20 mouse cellular contexts compared by ENCODE assay signal in genomic region chr7:43392349-43393121, GRCm38 (mm10). TPM values are rescaled to one million over a fixed set of nuclear protein-coding genes. Genes with fewer than 3 reads are reported as not detected.
DNase-seq lines count a peak whose midpoint lies in the region; ATAC-seq lines count a peak whose summit lies in the region.
"Had no signal": no experiment of that assay in that cellular context is flagged by ENCODE, and none has a peak within 500 bp of the region (broad histone marks: within the 10 kb centered on the region; RNA-seq: fewer than 3 reads in every experiment).

No protein-coding gene starts in this region.

- no peak overlapping the region for H3K9ac ChIP-seq in intestine, embryonic 16.5 days (ENCODE audit: low read depth, low read length)
- H3K9ac ChIP-seq: liver, embryonic 15.5 days; midbrain, embryonic 12.5 days had no signal

- no peak overlapping the region for H3K4me2 ChIP-seq in intestine, embryonic 16.5 days (ENCODE audit: low read depth, low read length)
- H3K4me2 ChIP-seq: liver, embryonic 15.5 days; midbrain, embryonic 12.5 days had no signal

- no peaks in the 10 kb centered on the region for H3K4me1 ChIP-seq in intestine, embryonic 16.5 days (ENCODE audit: control insufficient read depth, insufficient read depth, low read length)
- H3K4me1 ChIP-seq in midbrain, embryonic 10.5 days = no peaks in the 10 kb centered on the region
- H3K4me1 ChIP-seq: embryonic facial prominence, embryonic 10.5 days; liver, embryonic 15.5 days; midbrain, embryonic 12.5 days had no signal

- H3K27ac ChIP-seq in intestine, embryonic 16.5 days (ENCODE audit: low read length) = no peak overlapping the region
- H3K27ac ChIP-seq in midbrain, embryonic 10.5 days (replicated peaks) = no peak overlapping the region
- H3K27ac ChIP-seq: embryonic facial prominence, embryonic 10.5 days; liver, embryonic 15.5 days; midbrain, embryonic 12.5 days had no signal

- WGBS in intestine, embryonic 16.5 days = 77% methylated on average over 8 of the region's 8 CpGs
- 82% methylated on average over 8 of the region's 8 CpGs for WGBS in midbrain, embryonic 10.5 days

- DNase-seq in layer of hippocampus, adult 9-11 months = peak; percentile 6
- no peak for DNase-seq in layer of hippocampus, adult 18-20 months (ENCODE audit: low spot score in 2 of 2)
- peak; percentile 69 to 77 for DNase-seq in B cell, adult 2 months
- DNase-seq in c-Kit-positive CD71-negative TER-119-negative erythroid progenitor cells, embryonic 14.5 days (ENCODE audit: low read depth) = peak; percentile 38
- peak; percentile 24 for DNase-seq in skeletal muscle tissue, adult 2 months (ENCODE audit: low read depth, low spot score)
- no peak for DNase-seq in left cerebral cortex, adult 8-10 months (ENCODE audit: low spot score in 2 of 2)
- no peak for DNase-seq in midbrain, embryonic 10.5 days (ENCODE audit: low spot score)
- DNase-seq: adrenal gland, adult 2 months; cerebellum, postnatal 10 days; left cerebral cortex, postnatal 4 days; thymus, adult 18-20 months had no signal

- H3K9me3 ChIP-seq in intestine, embryonic 16.5 days (ENCODE audit: control insufficient read depth, low read length) = no peaks in the 10 kb centered on the region
- H3K9me3 ChIP-seq in midbrain, embryonic 10.5 days (replicated peaks) = no peaks in the 10 kb centered on the region
- H3K9me3 ChIP-seq: embryonic facial prominence, embryonic 10.5 days; liver, embryonic 15.5 days; midbrain, embryonic 12.5 days had no signal

- H3K4me3 ChIP-seq in intestine, embryonic 16.5 days (ENCODE audit: low read length) = no peak overlapping the region
- H3K4me3 ChIP-seq in midbrain, embryonic 10.5 days = no peak overlapping the region
- H3K4me3 ChIP-seq: embryonic facial prominence, embryonic 10.5 days; liver, embryonic 15.5 days; midbrain, embryonic 12.5 days had no signal

- no peaks in the 10 kb centered on the region for H3K36me3 ChIP-seq in intestine, embryonic 16.5 days (ENCODE audit: control insufficient read depth, insufficient read depth, low read length)
- no peaks in the 10 kb centered on the region for H3K36me3 ChIP-seq in midbrain, embryonic 10.5 days
- H3K36me3 ChIP-seq: embryonic facial prominence, embryonic 10.5 days; liver, embryonic 15.5 days; midbrain, embryonic 12.5 days had no signal

- H3K27me3 ChIP-seq in intestine, embryonic 16.5 days (replicated peaks; ENCODE audit: control insufficient read depth, insufficient read depth, low read length) = no peaks in the 10 kb centered on the region
- H3K27me3 ChIP-seq in midbrain, embryonic 10.5 days (ENCODE audit: low read depth, poor library complexity, severe bottlenecking) = no peaks in the 10 kb centered on the region
- H3K27me3 ChIP-seq: liver, embryonic 15.5 days; midbrain, embryonic 12.5 days had no signal

- no peak for ATAC-seq in intestine, embryonic 16.5 days
- ATAC-seq: inflammation-experienced regulatory T-cells, adult 6 months had no signal

RNA-seq across cellular contexts. Expression of gene Siglecg, which starts 15.5 kb away (rescaled TPM):
- total RNA-seq in layer of hippocampus, adult 18-20 months (2021) = not detected
- 0.27 and 0.39 TPM in 2 replicates for polyA plus RNA-seq in intestine, embryonic 16.5 days (2015; fragmentation: Nextera tagmentation; extraction: Ambion mirVana)
- under 1 TPM in 3 of 4 experiments, not detected in 1; 0.07 to 0.84 (median 0.13) TPM for total RNA-seq in left cerebral cortex, adult 8-10 months (2022)
- 0.07 and 0.09 TPM in 2 replicates for polyA plus RNA-seq in midbrain, embryonic 10.5 days (2016; fragmentation: Nextera tagmentation; extraction: Ambion mirVana)
- total RNA-seq: left cerebral cortex, postnatal 4 days had no signal
- polyA plus RNA-seq: midbrain, embryonic 12.5 days had no signal

RNA-seq across cellular contexts. Expression of gene Lim2, which starts 34.9 kb away (rescaled TPM):
- total RNA-seq in layer of hippocampus, adult 18-20 months (2021) = not detected
- 0.26 and 0.61 TPM in 2 replicates for polyA plus RNA-seq in intestine, embryonic 16.5 days (2015; fragmentation: Nextera tagmentation; extraction: Ambion mirVana)
- not detected for total RNA-seq in left cerebral cortex, adult 8-10 months (2022)
- 0.14 and 0.15 TPM in 2 replicates for polyA plus RNA-seq in midbrain, embryonic 10.5 days (2016; fragmentation: Nextera tagmentation; extraction: Ambion mirVana)
- total RNA-seq: adrenal gland, adult 2 months; heart, postnatal 36 days; layer of hippocampus, postnatal 10 days; left cerebral cortex, postnatal 4 days had no signal
- polyA plus RNA-seq: adrenal gland, adult 2 months; inflammation-experienced regulatory T-cells, adult 6 months; kidney, embryonic 16.5 days; liver, embryonic 15.5 days; midbrain, embryonic 12.5 days; small intestine, adult 2 months had no signal

RNA-seq across cellular contexts. Expression of gene Siglecf, which starts 41.4 kb away (rescaled TPM):
- total RNA-seq in layer of hippocampus, adult 18-20 months (2021) = 1 to 10 TPM; 1.1 to 1.3 TPM
- polyA plus RNA-seq in intestine, embryonic 16.5 days (2015; fragmentation: Nextera tagmentation; extraction: Ambion mirVana) = 0.46 and 0.54 TPM in 2 replicates
- total RNA-seq in left cerebral cortex, adult 8-10 months (2022) = 1 to 10 TPM in 2 of 4 experiments, under 1 TPM in 2; 0.46 to 2.1 (median 1.4) TPM
- polyA plus RNA-seq in midbrain, embryonic 10.5 days (2016; fragmentation: Nextera tagmentation; extraction: Ambion mirVana) = 0.09 and 0.29 TPM in 2 replicates
- total RNA-seq: adrenal gland, adult 2 months; heart, postnatal 36 days had no signal
- polyA plus RNA-seq: inflammation-experienced regulatory T-cells, adult 6 months; kidney, embryonic 16.5 days had no signal

RNA-seq across cellular contexts. Expression of gene Nkg7, which starts 44.3 kb away (rescaled TPM):
- not detected for total RNA-seq in layer of hippocampus, adult 18-20 months (2021)
- 4.1 and 4.3 TPM in 2 replicates for polyA plus RNA-seq in intestine, embryonic 16.5 days (2015; fragmentation: Nextera tagmentation; extraction: Ambion mirVana)
- total RNA-seq in left cerebral cortex, adult 8-10 months (2022) = not detected
- not detected in 2 replicates for polyA plus RNA-seq in midbrain, embryonic 10.5 days (2016; fragmentation: Nextera tagmentation; extraction: Ambion mirVana)
- total RNA-seq: heart, postnatal 36 days; layer of hippocampus, postnatal 10 days; left cerebral cortex, postnatal 4 days had no signal
- polyA plus RNA-seq: embryonic facial prominence, embryonic 10.5 days; midbrain, embryonic 12.5 days had no signal

RNA-seq across cellular contexts. Expression of gene Cldnd2, which starts 48.0 kb away (rescaled TPM):
- total RNA-seq in layer of hippocampus, adult 18-20 months (2021) = not detected
- polyA plus RNA-seq in intestine, embryonic 16.5 days (2015; fragmentation: Nextera tagmentation; extraction: Ambion mirVana) = not detected in 2 replicates
- total RNA-seq in left cerebral cortex, adult 8-10 months (2022) = not detected
- not detected in 2 replicates for polyA plus RNA-seq in midbrain, embryonic 10.5 days (2016; fragmentation: Nextera tagmentation; extraction: Ambion mirVana)
- total RNA-seq: adrenal gland, adult 2 months; heart, postnatal 36 days; layer of hippocampus, postnatal 10 days; left cerebral cortex, postnatal 4 days had no signal
- polyA plus RNA-seq: adrenal gland, adult 2 months; embryonic facial prominence, embryonic 10.5 days; kidney, embryonic 16.5 days; liver, embryonic 15.5 days; midbrain, embryonic 12.5 days; small intestine, adult 2 months had no signal

Comparison
In these comparisons a context has a peak if more than half of its experiments do, and no peak if none do; other contexts are left out.
1. DNase-seq: peak in layer of hippocampus, adult 9-11 months (single experiment), B cell, adult 2 months (2 of 2), c-Kit-positive CD71-negative TER-119-negative erythroid progenitor cells, embryonic 14.5 days (single experiment) and skeletal muscle tissue, adult 2 months (single experiment); none in layer of hippocampus, adult 18-20 months (0 of 2), left cerebral cortex, adult 8-10 months (0 of 2) and midbrain, embryonic 10.5 days (single experiment).